Comparison of ENCODE assay signal across 8 mouse cellular contexts in genomic region chr5:137511706-137512105, GRCm38 (mm10). TPM values are rescaled to one million over a fixed set of nuclear protein-coding genes. Genes with fewer than 3 reads are reported as not detected.
A peak's percentile ranks its signal among the peaks of the same experiment; 100 is the strongest.
DNase-seq lines count a peak whose midpoint lies in the region; ATAC-seq and TF ChIP-seq lines count a peak whose summit lies in the region.

No protein-coding gene starts in this region.

- WGBS in heart, embryonic 13.5 days, result 77% methylated on average over 3 of the region's 3 CpGs
- 51% methylated on average over 3 of the region's 3 CpGs for WGBS in heart, adult 2 months
- WGBS in forebrain, embryonic 15.5 days, result 58% methylated on average over 3 of the region's 3 CpGs
- WGBS in liver, embryonic 16.5 days (ENCODE audit: insufficient replicate concordance), result 77% methylated on average over 3 of the region's 3 CpGs

- no peak for TF ChIP-seq CTCF in heart, adult 2 months (IDR thresholded peaks at IDR 0.05)
- TF ChIP-seq CTCF in G1E (IDR thresholded peaks at IDR 0.05; ENCODE audit: low read depth, low read length), result no peak

- H3K9ac ChIP-seq in heart, embryonic 13.5 days, result peak overlapping the region; percentile 100
- H3K9ac ChIP-seq in heart, adult 2 months (ENCODE audit: low read depth, low read length), result no peak overlapping the region; the same call in 1 of the 2 replicates
- H3K9ac ChIP-seq in forebrain, embryonic 15.5 days (replicated peaks), result peak overlapping the region; percentile 96
- H3K9ac ChIP-seq in liver, embryonic 16.5 days (ENCODE audit: low read depth, low read length), result peak overlapping the region; percentile 93; the same call in 1 of the 2 replicates

- intact Hi-C loops in heart, adult 2 months (cut with DNase I), result loop anchor here (5.0 kb wide), 2 partner anchors 141 to 236 kb away; partner anchors contain the start of gene Tsc22d4

- H3K4me1 ChIP-seq in heart, embryonic 13.5 days, result peaks cover 45% of the 10 kb centered on the region
- H3K4me1 ChIP-seq in heart, adult 2 months (ENCODE audit: control insufficient read depth, insufficient read depth, low read length), result peaks cover 18% of the 10 kb centered on the region
- H3K4me1 ChIP-seq in G1E (ENCODE audit: insufficient read depth, low read depth, low read length), result peaks cover 66% of the 10 kb centered on the region
- H3K4me1 ChIP-seq in forebrain, embryonic 15.5 days, result peaks cover 56% of the 10 kb centered on the region
- peaks cover 32% of the 10 kb centered on the region for H3K4me1 ChIP-seq in liver, embryonic 16.5 days (ENCODE audit: control insufficient read depth, low read depth, low read length)

- peak overlapping the region; percentile 88 for H3K4me3 ChIP-seq in heart, embryonic 13.5 days
- no peak overlapping the region for H3K4me3 ChIP-seq in heart, adult 2 months
- H3K4me3 ChIP-seq in G1E (ENCODE audit: low read depth, low read length), result peak overlapping the region; percentile 85; the same call in 1 of the 2 replicates
- H3K4me3 ChIP-seq in forebrain, embryonic 15.5 days, result peak overlapping the region; percentile 93
- peak overlapping the region; percentile 90 for H3K4me3 ChIP-seq in liver, embryonic 16.5 days (ENCODE audit: low read depth, low read length)

- H3K27me3 ChIP-seq in heart, embryonic 13.5 days (replicated peaks), result no peaks in the 10 kb centered on the region
- H3K27me3 ChIP-seq in heart, adult 2 months (ENCODE audit: control insufficient read depth, insufficient read depth, low read length), result no peaks in the 10 kb centered on the region
- H3K27me3 ChIP-seq in G1E (ENCODE audit: insufficient read depth, low read length), result no peaks in the 10 kb centered on the region
- no peaks in the 10 kb centered on the region; the same call in 1 of the 2 replicates for H3K27me3 ChIP-seq in forebrain, embryonic 15.5 days
- no peaks in the 10 kb centered on the region for H3K27me3 ChIP-seq in liver, embryonic 16.5 days (ENCODE audit: control insufficient read depth, insufficient read depth, low read depth, low read length)

- H3K36me3 ChIP-seq in heart, embryonic 13.5 days, result peaks cover 12% of the 10 kb centered on the region
- no peaks in the 10 kb centered on the region for H3K36me3 ChIP-seq in heart, adult 2 months (ENCODE audit: control insufficient read depth, insufficient read depth, low read length)
- H3K36me3 ChIP-seq in G1E (replicated peaks), result peaks cover 53% of the 10 kb centered on the region
- H3K36me3 ChIP-seq in forebrain, embryonic 15.5 days, result no peaks in the 10 kb centered on the region
- H3K36me3 ChIP-seq in liver, embryonic 16.5 days (ENCODE audit: control insufficient read depth, insufficient read depth), result no peaks in the 10 kb centered on the region

- H3K27ac ChIP-seq in heart, embryonic 13.5 days (replicated peaks), result no peak overlapping the region
- no peak overlapping the region for H3K27ac ChIP-seq in heart, adult 2 months
- H3K27ac ChIP-seq in forebrain, embryonic 15.5 days (replicated peaks), result peak overlapping the region; percentile 84
- H3K27ac ChIP-seq in liver, embryonic 16.5 days (ENCODE audit: low read length), result no peak overlapping the region

- peaks cover 13% of the 10 kb centered on the region for H3K79me2 ChIP-seq in heart, adult 2 months (replicated peaks; ENCODE audit: control insufficient read depth, insufficient read depth, low read length)

- no peak for ATAC-seq in heart, embryonic 13.5 days (ENCODE audit: extremely low read depth, insufficient number of reproducible peaks, low FRiP score, low TSS enrichment)
- ATAC-seq in G1E (ENCODE audit: extremely low read depth, insufficient number of reproducible peaks, low FRiP score, poor library complexity, severe bottlenecking), result no peak
- ATAC-seq in forebrain, embryonic 15.5 days (replicated peaks), result no peak
- no peak for ATAC-seq in liver, embryonic 16.5 days (ENCODE audit: low read depth)

- no peak for TF ChIP-seq EP300 in heart, adult 2 months (IDR thresholded peaks at IDR 0.05; ENCODE audit: insufficient read depth, low read depth, low read length)

- H3K9me3 ChIP-seq in heart, embryonic 13.5 days, result no peaks in the 10 kb centered on the region
- no peaks in the 10 kb centered on the region for H3K9me3 ChIP-seq in G1E (replicated peaks)
- H3K9me3 ChIP-seq in forebrain, embryonic 15.5 days, result no peaks in the 10 kb centered on the region
- no peaks in the 10 kb centered on the region for H3K9me3 ChIP-seq in liver, embryonic 16.5 days (replicated peaks; ENCODE audit: control insufficient read depth, low read length)

- no peak for TF ChIP-seq POLR2A in heart, adult 2 months (IDR thresholded peaks at IDR 0.05; ENCODE audit: insufficient read depth, low read depth, low read length)

- H3K4me2 ChIP-seq in heart, embryonic 13.5 days, result peak overlapping the region; percentile 93
- H3K4me2 ChIP-seq in forebrain, embryonic 15.5 days (replicated peaks), result peak overlapping the region; percentile 94
- H3K4me2 ChIP-seq in liver, embryonic 16.5 days (ENCODE audit: low read depth, low read length), result peak overlapping the region; percentile 89

- DNase-seq in heart, adult 2 months, result no peak
- no peak for DNase-seq in G1E (ENCODE audit: low spot score)
- DNase-seq in frontal cortex, postnatal 36 days (ENCODE audit: low spot score in 2 of 2), result no peak
- DNase-seq in gastrocnemius, adult 8-10 months (ENCODE audit: low spot score in 2 of 2), result no peak
- no peak for DNase-seq in layer of hippocampus, adult 9-10 months (ENCODE audit: low spot score)

RNA-seq across cellular contexts. Expression of gene Gigyf1, which starts 6.6 kb away (rescaled TPM):
- 8.4 and 8.8 TPM in 2 replicates for polyA plus RNA-seq in heart, embryonic 13.5 days (2015; fragmentation: Nextera tagmentation; extraction: Ambion mirVana)
- 10 to 100 TPM; 24.4 to 29.1 TPM for total RNA-seq in heart, adult 2 months (2021)
- polyA plus RNA-seq in heart, adult 2 months (2012; rRNA removed), result 19.6 and 21.0 TPM in 2 replicates
- total RNA-seq in G1E (2014; fragmentation: Nextera tagmentation), result 23.2 and 30.3 TPM in 2 replicates
- 6.8 and 7.0 TPM in 2 replicates for total RNA-seq in G1E (2017)
- polyA plus RNA-seq in G1E (2012), result 49.0 and 50.4 TPM in 2 replicates
- 19.2 and 20.0 TPM in 2 replicates for polyA plus RNA-seq in forebrain, embryonic 15.5 days (2015; fragmentation: Nextera tagmentation; extraction: Ambion mirVana)
- 2.8 and 3.1 TPM in 2 replicates for polyA plus RNA-seq in liver, embryonic 16.5 days (2015; fragmentation: Nextera tagmentation; extraction: Ambion mirVana)
- 10 to 100 TPM; 21.2 to 25.5 (median 22.6) TPM for total RNA-seq in gastrocnemius, adult 8-10 months (2022)

RNA-seq across cellular contexts. Expression of gene Pop7, which starts 9.4 kb away (rescaled TPM):
- 43.6 and 43.9 TPM in 2 replicates for polyA plus RNA-seq in heart, embryonic 13.5 days (2015; fragmentation: Nextera tagmentation; extraction: Ambion mirVana)
- total RNA-seq in heart, adult 2 months (2021), result 10 to 100 TPM; 13.4 to 13.9 TPM
- polyA plus RNA-seq in heart, adult 2 months (2012; rRNA removed), result 22.7 and 25.6 TPM in 2 replicates
- total RNA-seq in G1E (2014; fragmentation: Nextera tagmentation), result 9.0 and 14.1 TPM in 2 replicates
- total RNA-seq in G1E (2017), result 29.3 and 33.2 TPM in 2 replicates
- polyA plus RNA-seq in G1E (2012), result 39.8 and 55.7 TPM in 2 replicates
- 75.9 and 79.3 TPM in 2 replicates for polyA plus RNA-seq in forebrain, embryonic 15.5 days (2015; fragmentation: Nextera tagmentation; extraction: Ambion mirVana)
- 28.1 and 28.3 TPM in 2 replicates for polyA plus RNA-seq in liver, embryonic 16.5 days (2015; fragmentation: Nextera tagmentation; extraction: Ambion mirVana)
- 10 to 100 TPM; 10.5 to 11.7 (median 11.2) TPM for total RNA-seq in gastrocnemius, adult 8-10 months (2022)

RNA-seq across cellular contexts. Expression of gene Epo, which starts 21.3 kb away (rescaled TPM):
- polyA plus RNA-seq in heart, embryonic 13.5 days (2015; fragmentation: Nextera tagmentation; extraction: Ambion mirVana), result not detected in 2 replicates
- total RNA-seq in heart, adult 2 months (2021), result not detected
- polyA plus RNA-seq in heart, adult 2 months (2012; rRNA removed), result not detected in 2 replicates
- total RNA-seq in G1E (2014; fragmentation: Nextera tagmentation) (not detected in 2 replicates), G1E (2017) (not detected in 2 replicates)
- polyA plus RNA-seq in G1E (2012), result not detected in 2 replicates
- polyA plus RNA-seq in forebrain, embryonic 15.5 days (2015; fragmentation: Nextera tagmentation; extraction: Ambion mirVana), result not detected in 2 replicates
- polyA plus RNA-seq in liver, embryonic 16.5 days (2015; fragmentation: Nextera tagmentation; extraction: Ambion mirVana), result 0.81 and 1.2 TPM in 2 replicates
- not detected for total RNA-seq in gastrocnemius, adult 8-10 months (2022)

RNA-seq across cellular contexts. Expression of gene Gnb2, which starts 21.6 kb away (rescaled TPM):
- polyA plus RNA-seq in heart, embryonic 13.5 days (2015; fragmentation: Nextera tagmentation; extraction: Ambion mirVana), result 299 and 300 TPM in 2 replicates
- 100 to 1,000 TPM; 222 to 249 TPM for total RNA-seq in heart, adult 2 months (2021)
- polyA plus RNA-seq in heart, adult 2 months (2012; rRNA removed), result 395 and 448 TPM in 2 replicates
- total RNA-seq in G1E (2014; fragmentation: Nextera tagmentation), result 229 and 302 TPM in 2 replicates
- 255 and 347 TPM in 2 replicates for total RNA-seq in G1E (2017)
- polyA plus RNA-seq in G1E (2012), result 501 and 571 TPM in 2 replicates
- polyA plus RNA-seq in forebrain, embryonic 15.5 days (2015; fragmentation: Nextera tagmentation; extraction: Ambion mirVana), result 535 and 578 TPM in 2 replicates
- 125 and 127 TPM in 2 replicates for polyA plus RNA-seq in liver, embryonic 16.5 days (2015; fragmentation: Nextera tagmentation; extraction: Ambion mirVana)
- 100 to 1,000 TPM; 118 to 137 (median 128) TPM for total RNA-seq in gastrocnemius, adult 8-10 months (2022)

RNA-seq across cellular contexts. Expression of gene Zan, which starts 34.8 kb away (rescaled TPM):
- 0.04 and 0.08 TPM in 2 replicates for polyA plus RNA-seq in heart, embryonic 13.5 days (2015; fragmentation: Nextera tagmentation; extraction: Ambion mirVana)
- not detected for total RNA-seq in heart, adult 2 months (2021)
- polyA plus RNA-seq in heart, adult 2 months (2012; rRNA removed), result under 0.01 and 0.02 TPM in 2 replicates
- total RNA-seq in G1E (2014; fragmentation: Nextera tagmentation), result not detected in 2 replicates
- total RNA-seq in G1E (2017), result 0.12 and 0.22 TPM in 2 replicates
- 0.02 TPM in 1 of 2 replicates, not detected in the other for polyA plus RNA-seq in G1E (2012)
- polyA plus RNA-seq in forebrain, embryonic 15.5 days (2015; fragmentation: Nextera tagmentation; extraction: Ambion mirVana), result 0.04 and 0.14 TPM in 2 replicates
- polyA plus RNA-seq in liver, embryonic 16.5 days (2015; fragmentation: Nextera tagmentation; extraction: Ambion mirVana), result 0.07 and 0.11 TPM in 2 replicates
- total RNA-seq in gastrocnemius, adult 8-10 months (2022), result under 1 TPM in 2 of 4 experiments, not detected in 2; 0.02 to 0.54 TPM
